Comparison of ENCODE assay signal across 16 mouse cellular contexts in the genomic region with DNA sequence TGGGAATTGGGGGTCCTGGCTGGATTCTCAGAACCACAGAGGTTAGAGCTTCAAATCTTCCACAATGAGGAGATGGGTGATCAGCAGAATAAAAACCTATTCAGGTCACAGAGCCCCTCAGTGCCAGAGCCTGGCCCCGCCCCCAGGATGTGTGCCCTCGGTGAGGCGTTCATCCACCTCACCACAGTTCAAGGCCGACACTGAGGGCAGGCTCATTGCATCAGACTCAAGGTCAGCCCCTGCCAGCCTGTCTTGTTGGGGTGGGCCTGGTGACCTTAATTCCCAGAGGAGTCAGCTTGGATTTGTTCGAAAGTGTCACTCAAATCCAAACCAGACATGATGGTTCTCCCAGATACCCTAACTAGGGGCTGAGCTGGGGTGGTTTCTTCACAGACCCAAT.
DNase-seq lines count a peak whose midpoint lies in the region.
"Had no signal": no experiment of that assay in that cellular context is flagged by ENCODE, and none has a peak within 500 bp of the region (broad histone marks: within the 10 kb centered on the region; RNA-seq: fewer than 3 reads in every experiment).

No protein-coding gene starts in this region.

- peak; percentile 34 to 53 for DNase-seq in adrenal gland, adult (ENCODE audit: inconsistent age in 2 of 2, low spot score in 1 of 2)
- DNase-seq in adrenal gland, postnatal 4 days (ENCODE audit: low spot score in 2 of 2), result no peak
- DNase-seq in adrenal gland, adult 8-10 months, result peak; percentile 14
- DNase-seq in adrenal gland, postnatal 25 days, result peak; percentile 29
- no peak for DNase-seq in thymus, postnatal 4 days
- no peak for DNase-seq in adipocyte (ENCODE audit: low spot score)
- DNase-seq: B cell, adult 2 months; cerebellum, adult 11-12 months; cerebellum, adult 8-10 months; cerebellum, postnatal 10 days; cerebellum, postnatal 36 days; embryo, embryonic 11 days; gastrocnemius, adult 2 months; gastrocnemius, postnatal 14 days; heart, adult 11 months; kidney, adult 2 months had no signal

Comparison
In these comparisons a context has a peak if more than half of its experiments do, and no peak if none do; other contexts are left out.
1. DNase-seq: peak in adrenal gland, adult (2 of 2), adrenal gland, adult 8-10 months (single experiment) and adrenal gland, postnatal 25 days (single experiment); none in adrenal gland, postnatal 4 days (0 of 2), thymus, postnatal 4 days (single experiment) and adipocyte (single experiment).